Mouse (Mus musculus) liver, adult 2 months (tissue): ENCODE measurements at regions not wholly inside any gene's neighbourhood (a gene's known extent, or its start where the extent isn't known, plus 50 kb on each side); places are given as distances from the start of the nearest gene placed in this dataset.

Source experiments
- DNase-seq: peaks from one replicate; pipeline ENCODE4 v3.0.0-alpha.2; 2011; ENCODE audit warnings: low read depth, low spot score; ENCODE audit errors: extremely low read depth
- H3K27ac ChIP-seq: fragments of 200-500 bp; replicated peaks from 2 replicates; pipeline ENCODE4 v1.5.1; 2012; ENCODE audit warnings: low read depth, mild to moderate bottlenecking, control low read depth, inconsistent platforms, low read length; ENCODE audit not compliant: insufficient read depth
- H3K27me3 ChIP-seq: fragments of 200-500 bp; 2 replicates; pipeline ENCODE4 v1.6.1; 2012; ENCODE audit warnings: mild to moderate bottlenecking, moderate library complexity, low read length, inconsistent platforms; ENCODE audit not compliant: control insufficient read depth, insufficient read depth
- H3K36me3 ChIP-seq: fragments of 200-500 bp; 2 replicates; pipeline ENCODE4 v1.6.1; 2012; ENCODE audit warnings: low read length, inconsistent platforms; ENCODE audit not compliant: control insufficient read depth, insufficient read depth
- H3K4me1 ChIP-seq: fragments of 200-500 bp; 2 replicates; pipeline ENCODE4 v1.6.1; 2011; ENCODE audit warnings: low read length; ENCODE audit not compliant: control insufficient read depth, insufficient read depth
- H3K4me3 ChIP-seq: fragments of 200-500 bp; 2 replicates; pipeline ENCODE4 v1.5.1; 2011; ENCODE audit warnings: low read depth, mild to moderate bottlenecking, control low read depth, low read length, moderate library complexity; ENCODE audit not compliant: insufficient read depth
- H3K79me2 ChIP-seq: fragments of 200-500 bp; 2 replicates; pipeline ENCODE4 v1.6.1; 2012; ENCODE audit warnings: inconsistent platforms, mild to moderate bottlenecking, low read length, moderate library complexity; ENCODE audit not compliant: control insufficient read depth, insufficient read depth
- H3K9ac ChIP-seq: fragments of 200-500 bp; 2 replicates; pipeline ENCODE4 v1.6.1; 2012; ENCODE audit warnings: low read depth, mild to moderate bottlenecking, control low read depth, inconsistent platforms, low read length
- CTCF ChIP-seq: fragments of 200-500 bp; IDR thresholded peaks from 2 replicates; pipeline ENCODE4 v1.5.1; 2011; ENCODE audit warnings: low read depth, low read length, control low read depth
- POLR2A ChIP-seq: fragments of 200-500 bp; IDR thresholded peaks from 2 replicates; pipeline ENCODE4 v1.6.1; 2011; ENCODE audit warnings: low read length, control low read depth; ENCODE audit not compliant: insufficient read depth; ENCODE audit errors: extremely low read depth
- WGBS: fragments of 180-500 bp; shearing (Covaris S2); methylation state at CpG from one replicate; pipeline ENCODE4 v1.1.7; 2018; 5-methylcytosine and 5-hydroxymethylcytosine counted together

- no peak overlapping the region for H3K9ac ChIP-seq
- H3K79me2 ChIP-seq: no peaks in the 10 kb centered on the region
- TF ChIP-seq CTCF (no peak), POLR2A (no peak)
- DNase-seq: peak; percentile 4
- H3K27ac ChIP-seq: no peak overlapping the region
- H3K36me3 ChIP-seq: no peaks in the 10 kb centered on the region
- no peaks in the 10 kb centered on the region; the same call in 1 of the 2 replicates for H3K27me3 ChIP-seq
- no peaks in the 10 kb centered on the region for H3K4me1 ChIP-seq
- H3K4me3 ChIP-seq: no peak overlapping the region
- 76% methylated on average over 3 of the region's 3 CpGs for WGBS
Measured at GRCm38 (mm10) chr12:25530483-25530882, 433.5 kb upstream of the Id2 start.

- Histone ChIP-seq H3K4me1 (no peaks in the 10 kb centered on the region), H3K27me3 (no peaks in the 10 kb centered on the region; the same call in 1 of the 2 replicates), H3K27ac (no peak overlapping the region), H3K9ac (no peak overlapping the region), H3K4me3 (no peak overlapping the region), H3K79me2 (no peaks in the 10 kb centered on the region), H3K36me3 (no peaks in the 10 kb centered on the region)
- no peak for DNase-seq
- 82% methylated on average over 3 of the region's 3 CpGs for WGBS
- TF ChIP-seq POLR2A: no peak
- no peak for TF ChIP-seq CTCF
Measured at GRCm38 (mm10) chr12:25529537-25529936, 432.6 kb upstream of the Id2 start.

GRCm38 (mm10) chr12:25526639-25527038, 429.7 kb upstream of the Id2 start:
- Histone ChIP-seq H3K27ac (no peak overlapping the region), H3K9ac (no peak overlapping the region), H3K27me3 (no peaks in the 10 kb centered on the region; the same call in 1 of the 2 replicates), H3K4me1 (no peaks in the 10 kb centered on the region), H3K4me3 (no peak overlapping the region), H3K79me2 (no peaks in the 10 kb centered on the region), H3K36me3 (no peaks in the 10 kb centered on the region)
- no peak for TF ChIP-seq POLR2A
- no peak for TF ChIP-seq CTCF
- 95% methylated on average over 11 of the region's 11 CpGs for WGBS
- no peak for DNase-seq

- 70% methylated on average over 2 of the region's 2 CpGs for WGBS
- no peak overlapping the region for H3K9ac ChIP-seq
Measured at GRCm38 (mm10) chr12:25516738-25517137, 419.8 kb upstream of the Id2 start.

GRCm38 (mm10) chr12:25513679-25514078, 416.7 kb upstream of the Id2 start:
- H3K27ac ChIP-seq: no peak overlapping the region
- TF ChIP-seq POLR2A: no peak
- TF ChIP-seq CTCF: no peak
- H3K36me3 ChIP-seq: no peaks in the 10 kb centered on the region
- no peaks in the 10 kb centered on the region for H3K27me3 ChIP-seq
- H3K4me3 ChIP-seq: no peak overlapping the region
- DNase-seq: no peak
- H3K79me2 ChIP-seq: no peaks in the 10 kb centered on the region
- H3K9ac ChIP-seq: no peak overlapping the region
- H3K4me1 ChIP-seq: no peaks in the 10 kb centered on the region

More at GRCm38 (mm10) chr12:25516738-25517137, 419.8 kb upstream of the Id2 start:
- H3K36me3 ChIP-seq: no peaks in the 10 kb centered on the region
- no peaks in the 10 kb centered on the region for H3K79me2 ChIP-seq
- H3K27ac ChIP-seq: no peak overlapping the region
- DNase-seq: peak; percentile 4
- H3K4me3 ChIP-seq: no peak overlapping the region
- TF ChIP-seq CTCF (no peak), POLR2A (no peak)
- no peaks in the 10 kb centered on the region for H3K27me3 ChIP-seq
- H3K4me1 ChIP-seq: no peaks in the 10 kb centered on the region

- Histone ChIP-seq H3K4me1 (no peaks in the 10 kb centered on the region), H3K9ac (no peak overlapping the region), H3K36me3 (no peaks in the 10 kb centered on the region), H3K27ac (no peak overlapping the region), H3K4me3 (no peak overlapping the region), H3K27me3 (no peaks in the 10 kb centered on the region), H3K79me2 (no peaks in the 10 kb centered on the region)
- TF ChIP-seq POLR2A (no peak), CTCF (no peak)
- WGBS: 87% methylated on average over 4 of the region's 4 CpGs
- no peak for DNase-seq
Measured at GRCm38 (mm10) chr12:25509666-25510065, 412.7 kb upstream of the Id2 start.
